In the genomic region with DNA sequence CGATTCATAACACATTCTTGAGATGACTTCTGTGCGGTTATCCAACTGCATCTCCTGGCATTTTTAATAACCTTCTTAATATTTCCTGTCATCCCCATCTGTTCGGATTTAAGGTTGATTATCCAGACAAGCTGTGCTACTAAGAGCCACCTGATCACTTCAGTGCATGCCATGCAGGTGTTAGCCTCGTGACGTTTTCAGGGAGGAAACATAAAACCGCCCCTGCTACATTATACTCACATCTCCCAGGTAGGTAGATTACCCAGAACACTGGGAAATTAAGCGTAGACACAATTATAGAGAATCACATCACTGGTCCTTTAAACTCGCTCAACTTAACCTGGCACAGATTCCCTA, we compare ENCODE assay signal across 12 mouse cellular contexts. TPM values are rescaled to one million over a fixed set of nuclear protein-coding genes. Genes with fewer than 3 reads are reported as not detected.
DNase-seq lines count a peak whose midpoint lies in the region; ATAC-seq and TF ChIP-seq lines count a peak whose summit lies in the region.
"Had no signal": no experiment of that assay in that cellular context is flagged by ENCODE, and none has a peak within 500 bp of the region (broad histone marks: within the 10 kb centered on the region; RNA-seq: fewer than 3 reads in every experiment).

No protein-coding gene starts in this region.

- no peak for DNase-seq in heart, adult 18-20 months
- DNase-seq in midbrain, embryonic 11.5 days (ENCODE audit: low spot score, missing footprints) = no peak
- DNase-seq in lung, postnatal 14 days = no peak
- no peak for DNase-seq in urinary bladder, postnatal 14 days (ENCODE audit: low spot score)
- no peak for DNase-seq in layer of hippocampus, postnatal 36 days
- DNase-seq: B cell, adult 2 months; gastrocnemius, postnatal 25 days; lung, postnatal 4 days had no signal

- 0 out of 2 replicates have a peak overlapping the region, but pooled peaks have one; percentile 17 for H3K4me3 ChIP-seq in heart, embryonic 12.5 days
- H3K4me3 ChIP-seq in cortical plate, adult 2 months (ENCODE audit: insufficient read depth, low read length) = peak overlapping the region; percentile 42
- H3K4me3 ChIP-seq in forebrain, embryonic 16.5 days (replicated peaks; ENCODE audit: low read length) = peak overlapping the region; percentile 52
- peak overlapping the region; percentile 31 for H3K4me3 ChIP-seq in midbrain, embryonic 11.5 days (ENCODE audit: low read depth, low read length)

- H3K4me1 ChIP-seq in heart, embryonic 12.5 days (replicated peaks) = peaks cover 8% of the 10 kb centered on the region; the same call in 1 of the 2 replicates
- H3K4me1 ChIP-seq in cortical plate, adult 2 months (ENCODE audit: control insufficient read depth, insufficient read depth, low read length) = peaks cover 3% of the 10 kb centered on the region
- peaks cover 12% of the 10 kb centered on the region for H3K4me1 ChIP-seq in forebrain, embryonic 16.5 days (replicated peaks; ENCODE audit: control insufficient read depth, insufficient read depth, low read length)
- H3K4me1 ChIP-seq in midbrain, embryonic 11.5 days (ENCODE audit: control insufficient read depth, insufficient read depth, low read length) = peaks cover 12% of the 10 kb centered on the region; the same call in 1 of the 2 replicates

- peak overlapping the region; percentile 60 for H3K4me2 ChIP-seq in heart, embryonic 12.5 days
- H3K4me2 ChIP-seq in forebrain, embryonic 16.5 days (ENCODE audit: low read length) = peak overlapping the region; percentile 61
- H3K4me2 ChIP-seq in midbrain, embryonic 11.5 days = peak overlapping the region; percentile 46

- TF ChIP-seq CTCF in cortical plate, adult 2 months (IDR thresholded peaks at IDR 0.05; ENCODE audit: extremely low read depth, insufficient read depth, low read length) = no peak

- no peaks in the 10 kb centered on the region for H3K27me3 ChIP-seq in heart, embryonic 12.5 days (replicated peaks)
- H3K27me3 ChIP-seq in forebrain, embryonic 16.5 days (replicated peaks; ENCODE audit: control insufficient read depth, insufficient read depth, low read length) = no peaks in the 10 kb centered on the region
- no peaks in the 10 kb centered on the region for H3K27me3 ChIP-seq in midbrain, embryonic 11.5 days (ENCODE audit: control insufficient read depth, insufficient read depth, low read length)
- H3K27me3 ChIP-seq: Patski had no signal

- TF ChIP-seq POLR2A in cortical plate, adult 2 months (IDR thresholded peaks at IDR 0.05; ENCODE audit: extremely low read depth, insufficient read depth, low read length) = no peak

- H3K27ac ChIP-seq in heart, embryonic 12.5 days (ENCODE audit: poor library complexity, severe bottlenecking) = no peak overlapping the region
- no peak overlapping the region for H3K27ac ChIP-seq in cortical plate, adult 2 months (ENCODE audit: insufficient read depth, low read length)
- H3K27ac ChIP-seq in forebrain, embryonic 16.5 days (ENCODE audit: low read length) = peak overlapping the region; percentile 91
- peak overlapping the region; percentile 88; the same call in 1 of the 2 replicates for H3K27ac ChIP-seq in midbrain, embryonic 11.5 days (ENCODE audit: low read depth, low read length)

- WGBS in heart, embryonic 12.5 days = 69% methylated on average over 8 of the region's 8 CpGs
- WGBS in forebrain, embryonic 16.5 days = 27% methylated on average over 8 of the region's 8 CpGs
- WGBS in midbrain, embryonic 11.5 days = 41% methylated on average over 8 of the region's 8 CpGs

- no peak overlapping the region for H3K9ac ChIP-seq in heart, embryonic 12.5 days
- H3K9ac ChIP-seq in forebrain, embryonic 16.5 days (replicated peaks; ENCODE audit: low read depth, low read length) = peak overlapping the region; percentile 75
- peak overlapping the region; percentile 54 for H3K9ac ChIP-seq in midbrain, embryonic 11.5 days (ENCODE audit: low read length)

- H3K36me3 ChIP-seq in heart, embryonic 12.5 days = no peaks in the 10 kb centered on the region
- H3K36me3 ChIP-seq in forebrain, embryonic 16.5 days (ENCODE audit: control insufficient read depth, insufficient read depth) = no peaks in the 10 kb centered on the region
- H3K36me3 ChIP-seq in midbrain, embryonic 11.5 days (ENCODE audit: control insufficient read depth, insufficient read depth, low read length) = no peaks in the 10 kb centered on the region

- H3K9me3 ChIP-seq in heart, embryonic 12.5 days (replicated peaks) = no peaks in the 10 kb centered on the region
- H3K9me3 ChIP-seq in forebrain, embryonic 16.5 days (ENCODE audit: control insufficient read depth, low read length) = no peaks in the 10 kb centered on the region; the same call in 1 of the 2 replicates
- H3K9me3 ChIP-seq in midbrain, embryonic 11.5 days (ENCODE audit: control insufficient read depth, low read length) = no peaks in the 10 kb centered on the region

- ATAC-seq in heart, embryonic 12.5 days (ENCODE audit: insufficient number of reproducible peaks, low FRiP score) = no peak
- peak; percentile 69 for ATAC-seq in forebrain, embryonic 16.5 days
- peak; percentile 69 for ATAC-seq in midbrain, embryonic 11.5 days (ENCODE audit: low FRiP score)
- ATAC-seq: Patski had no signal

RNA-seq across cellular contexts. Expression of a gene that starts 0.3 kb away (rescaled TPM):
- 458 and 494 TPM in 2 replicates for polyA plus RNA-seq in heart, embryonic 12.5 days (2016; fragmentation: Nextera tagmentation; extraction: Ambion mirVana)
- 100 to 1,000 TPM; 568 to 575 TPM for total RNA-seq in heart, adult 18-20 months (2021)
- polyA plus RNA-seq in cortical plate, adult 2 months (2012; rRNA removed) = 134 and 136 TPM in 2 replicates
- 79.8 and 92.6 TPM in 2 replicates for polyA plus RNA-seq in forebrain, embryonic 16.5 days (2015; fragmentation: Nextera tagmentation; extraction: Ambion mirVana)
- polyA plus RNA-seq in midbrain, embryonic 11.5 days (2014; fragmentation: Nextera tagmentation; extraction: Ambion mirVana) = 71.9 and 79.8 TPM in 2 replicates
- total RNA-seq in layer of hippocampus, postnatal 36 days (2021) = 100 to 1,000 TPM; 176 to 197 TPM

Comparison
In these comparisons a context has a peak if more than half of its experiments do, and no peak if none do; other contexts are left out.
1. H3K27ac ChIP-seq: peak in forebrain, embryonic 16.5 days (single experiment) and midbrain, embryonic 11.5 days (single experiment); none in heart, embryonic 12.5 days (single experiment) and cortical plate, adult 2 months (single experiment).
2. Peak in every context shown above with its lines, with median percentiles within 50 percentile points of each other: H3K4me2 ChIP-seq and H3K4me3 ChIP-seq.